Mouse (Mus musculus): ENCODE measurements around the gene Usp9y.

The Usp9y gene

DNA sequence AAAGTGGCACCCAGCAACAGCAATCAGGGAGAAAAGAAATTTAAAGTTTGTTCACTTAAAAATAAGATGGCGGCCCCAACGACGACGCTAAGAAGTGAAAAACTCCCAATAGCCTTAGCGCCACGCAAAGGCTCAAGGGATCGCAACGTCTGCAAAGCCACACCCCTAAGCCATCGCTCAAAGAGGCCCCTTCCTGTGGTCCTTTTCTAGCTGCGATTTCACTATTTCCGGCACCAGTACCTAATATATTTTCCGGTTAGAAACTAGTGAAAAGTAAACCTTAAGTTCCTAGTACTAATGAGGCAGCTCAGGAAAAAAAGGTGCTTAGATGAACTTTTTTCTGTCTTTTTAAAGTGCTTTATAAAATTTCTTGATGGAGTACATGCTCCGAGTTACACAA is at the start of gene Usp9y:
Gene Usp9y, minus strand, starts transcription at position 101 of the 400 bp plus-strand sequence.
- in situ Hi-C loops (cut with MboI, MseI) = no loop called here

DNA sequence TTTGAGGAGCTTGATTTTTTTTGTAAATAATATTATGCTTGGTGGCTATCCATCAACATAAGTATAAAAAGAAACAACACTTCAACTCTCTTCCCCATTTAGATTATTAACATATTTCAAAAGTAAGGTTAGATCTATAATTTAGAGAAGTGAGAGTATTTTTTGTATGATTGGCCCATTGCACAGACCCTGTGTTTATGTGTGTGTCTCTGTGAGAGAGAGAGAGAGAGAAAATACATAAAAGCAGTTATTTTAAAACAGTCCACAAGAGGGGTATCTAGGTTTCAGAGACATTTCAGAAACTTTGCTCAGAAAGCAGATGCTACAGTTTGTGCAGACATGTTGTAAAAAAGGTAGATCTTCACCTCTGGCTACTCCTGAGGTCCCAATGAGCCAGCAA is 165.9 kb downstream of the Usp9y start:
- in situ Hi-C loops (cut with MboI, MseI) = no loop called here

DNA sequence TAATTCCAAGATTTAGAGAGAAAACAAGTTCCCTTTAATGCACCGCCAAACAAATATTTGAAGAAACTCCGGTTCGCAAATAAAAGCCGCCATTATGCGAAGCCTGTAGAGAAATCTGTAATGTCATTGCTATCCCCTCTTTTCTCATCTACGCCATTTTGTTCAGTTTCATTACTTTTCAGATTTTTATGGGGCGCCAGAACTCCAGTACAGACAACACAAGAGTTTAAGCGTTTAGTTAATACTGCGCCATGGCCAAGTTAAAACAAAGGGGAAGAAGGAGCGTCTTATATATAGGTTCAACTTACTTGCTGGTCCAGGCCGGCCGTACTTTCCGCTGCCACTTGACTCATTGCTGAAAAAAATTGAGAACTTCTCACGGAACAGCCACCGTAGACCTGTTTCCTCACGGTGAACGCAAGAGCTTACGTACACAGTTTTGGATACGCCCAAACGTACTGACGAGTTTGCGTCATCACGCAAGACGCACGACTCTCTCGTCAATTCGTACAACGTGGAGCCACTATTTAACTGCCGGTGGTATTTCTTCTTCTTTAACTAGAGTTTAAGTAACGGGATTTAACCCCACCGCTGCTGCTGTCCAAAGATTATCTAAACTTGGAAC is 173.3 kb downstream of the Usp9y start, which contains the start of gene Ddx3y:
Gene Ddx3y, minus strand, starts transcription at position 459 of the 625 bp plus-strand sequence.
- in situ Hi-C loops (cut with MboI, MseI) = no loop called here

GRCm38 (mm10) chrY:1285735-1286134 is 173.8 kb downstream of the Usp9y start:
- in situ Hi-C loops (cut with MboI, MseI) = no loop called here

Data from T-helper 1 cell (primary cell).